Mouse (Mus musculus): ENCODE measurements around the gene Rsad1. TPM values are rescaled to one million over a fixed set of nuclear protein-coding genes. Genes with fewer than 3 reads are reported as not detected.
A peak's percentile ranks its signal among the peaks of the same experiment; 100 is the strongest.

Rsad1 gene
- polyA plus RNA-seq, 1 experiment from 2014 or later = 9.4 TPM

DNA sequence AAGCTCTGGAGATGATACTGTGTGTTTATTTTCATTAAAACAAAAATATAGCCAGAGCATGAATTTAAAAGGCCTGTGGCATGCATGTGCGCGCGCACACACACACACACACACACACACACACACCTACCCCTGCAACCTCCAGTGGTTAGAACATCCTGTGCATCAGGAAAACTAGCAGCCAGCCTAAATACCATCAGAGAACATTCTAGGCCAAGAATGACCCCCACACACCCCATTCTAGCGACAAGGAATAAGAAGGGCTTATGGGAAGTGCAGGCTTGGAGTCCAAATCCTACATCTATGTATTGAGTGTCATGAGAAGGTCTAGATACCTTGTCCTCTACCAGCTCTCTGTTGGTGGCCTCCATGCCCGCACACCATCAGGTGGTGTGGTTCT is 14.3 kb upstream of the Rsad1 start:
- Histone ChIP-seq H3K4me2 (ENCODE audit: low read length) (no peak overlapping the region), H3K36me3 (ENCODE audit: control insufficient read depth, insufficient read depth, low read length) (no peaks in the 10 kb centered on the region), H3K9me3 (replicated peaks; ENCODE audit: control insufficient read depth, low read length, poor library complexity, severe bottlenecking) (no peaks in the 10 kb centered on the region), H3K27ac (ENCODE audit: low read length) (no peak overlapping the region), H3K4me3 (ENCODE audit: low read depth, low read length) (no peak overlapping the region), H3K9ac (ENCODE audit: low read depth, low read length) (no peak overlapping the region), H3K4me1 (ENCODE audit: control insufficient read depth, insufficient read depth, low read length) (peaks cover 11% of the 10 kb centered on the region), H3K27me3 (ENCODE audit: control insufficient read depth, insufficient read depth, low read depth, low read length) (peaks cover 25% of the 10 kb centered on the region)
- 97% methylated on average over 5 of the region's 5 CpGs for WGBS
- ATAC-seq = no peak

DNA sequence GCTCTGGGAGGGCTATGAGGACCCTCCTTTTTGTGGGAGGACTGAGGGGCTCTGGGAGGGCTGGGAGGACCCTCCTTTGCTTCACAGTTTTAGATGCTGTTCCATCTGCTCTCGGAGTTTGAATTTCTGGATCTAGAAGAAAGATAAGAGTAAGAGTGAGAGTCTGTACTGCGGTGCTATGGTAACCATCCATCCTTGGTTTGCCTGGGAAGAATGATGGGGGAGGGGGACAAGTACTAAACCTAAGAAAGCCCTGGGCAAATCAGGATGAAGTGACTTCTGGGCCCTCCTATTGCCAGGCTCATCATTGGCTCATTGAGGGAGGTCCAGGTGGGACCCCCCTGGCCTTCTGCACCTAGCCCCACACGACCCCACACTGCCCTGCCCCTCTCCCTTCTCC is 9.2 kb upstream of the Rsad1 start:
- ATAC-seq = no peak
- no peak overlapping the region for H3K27ac ChIP-seq (ENCODE audit: low read length)
- H3K9ac ChIP-seq (ENCODE audit: low read depth, low read length) = no peak overlapping the region
- no peaks in the 10 kb centered on the region for H3K9me3 ChIP-seq (replicated peaks; ENCODE audit: control insufficient read depth, low read length, poor library complexity, severe bottlenecking)
- H3K36me3 ChIP-seq (ENCODE audit: control insufficient read depth, insufficient read depth, low read length) = no peaks in the 10 kb centered on the region
- H3K27me3 ChIP-seq (ENCODE audit: control insufficient read depth, insufficient read depth, low read depth, low read length) = no peaks in the 10 kb centered on the region; the same call in 1 of the 2 replicates
- H3K4me1 ChIP-seq (ENCODE audit: control insufficient read depth, insufficient read depth, low read length) = no peaks in the 10 kb centered on the region
- no peak overlapping the region for H3K4me3 ChIP-seq (ENCODE audit: low read depth, low read length)
- WGBS = 82% methylated on average over 3 of the region's 3 CpGs
- H3K4me2 ChIP-seq (ENCODE audit: low read length) = no peak overlapping the region

DNA sequence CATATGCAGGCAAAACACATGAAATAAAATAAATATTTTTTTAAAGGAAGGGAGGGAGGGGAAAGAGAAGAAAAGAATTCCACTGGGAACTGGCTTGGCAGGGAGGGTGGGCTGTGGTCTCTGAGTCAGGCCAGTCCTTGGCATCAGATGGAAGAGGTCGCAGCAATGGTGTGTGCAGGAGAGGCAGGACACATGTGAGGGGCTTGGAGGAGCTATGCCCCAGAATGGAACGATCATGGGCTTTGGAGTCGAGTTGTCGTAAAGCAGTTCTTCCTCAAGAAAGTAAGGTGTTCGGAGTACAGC is 1.3 kb upstream of the Rsad1 start:
- H3K27me3 ChIP-seq (ENCODE audit: control insufficient read depth, insufficient read depth, low read depth, low read length) = no peaks in the 10 kb centered on the region
- no peak overlapping the region for H3K9ac ChIP-seq (ENCODE audit: low read depth, low read length)
- 93% methylated on average over 5 of the region's 5 CpGs for WGBS

DNA sequence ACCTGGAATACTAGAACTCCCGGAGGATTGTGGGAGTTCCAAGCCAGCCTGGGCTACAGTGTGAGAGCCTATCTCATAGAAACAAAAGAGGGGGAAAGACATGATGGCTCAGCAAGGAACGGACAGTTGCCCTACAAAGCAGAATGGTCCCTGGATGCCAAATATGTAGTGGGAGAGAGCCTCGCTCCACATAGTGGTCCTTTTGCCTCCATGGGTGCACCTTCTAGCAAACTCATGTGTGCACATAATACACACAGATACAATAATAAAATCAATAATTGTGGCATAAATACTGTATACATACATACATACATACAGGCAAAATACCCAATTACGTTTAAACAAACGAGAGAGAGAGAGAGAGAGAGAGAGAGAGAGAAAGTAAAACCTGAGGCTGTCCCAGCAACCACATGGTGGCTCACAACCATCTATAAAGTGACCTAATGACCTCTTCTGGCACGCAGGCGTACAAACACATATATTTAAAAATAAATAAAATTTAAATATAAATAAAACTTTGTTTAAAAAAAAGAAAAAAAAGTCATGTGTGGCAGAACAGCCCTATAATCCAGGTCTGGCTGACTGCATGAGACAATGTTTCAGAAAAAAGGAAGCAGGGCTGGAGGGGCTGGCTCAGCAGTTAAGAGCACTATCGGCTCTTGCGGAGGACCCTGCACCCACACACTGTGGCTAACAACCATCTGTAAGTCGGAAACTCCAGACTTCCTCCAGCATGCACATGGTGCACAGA is 811 bp upstream of the Rsad1 start:
- Histone ChIP-seq H3K9me3 (replicated peaks; ENCODE audit: control insufficient read depth, low read length, poor library complexity, severe bottlenecking) (no peaks in the 10 kb centered on the region), H3K4me3 (ENCODE audit: low read depth, low read length) (no peak overlapping the region), H3K9ac (ENCODE audit: low read depth, low read length) (peak overlapping the region; percentile 80; the same call in 1 of the 2 replicates), H3K4me1 (ENCODE audit: control insufficient read depth, insufficient read depth, low read length) (peaks cover 15% of the 10 kb centered on the region), H3K36me3 (ENCODE audit: control insufficient read depth, insufficient read depth, low read length) (no peaks in the 10 kb centered on the region), H3K4me2 (ENCODE audit: low read length) (peak overlapping the region; percentile 93), H3K27ac (ENCODE audit: low read length) (peak overlapping the region; percentile 90), H3K27me3 (ENCODE audit: control insufficient read depth, insufficient read depth, low read depth, low read length) (no peaks in the 10 kb centered on the region)
- ATAC-seq = no peak
- 82% methylated on average over 10 of the region's 10 CpGs for WGBS

More for the DNA sequence above, 1.3 kb upstream of the Rsad1 start:
- Histone ChIP-seq H3K9me3 (replicated peaks; ENCODE audit: control insufficient read depth, low read length, poor library complexity, severe bottlenecking) (no peaks in the 10 kb centered on the region), H3K4me2 (ENCODE audit: low read length) (no peak overlapping the region), H3K4me1 (ENCODE audit: control insufficient read depth, insufficient read depth, low read length) (peaks cover 15% of the 10 kb centered on the region), H3K4me3 (ENCODE audit: low read depth, low read length) (no peak overlapping the region), H3K36me3 (ENCODE audit: control insufficient read depth, insufficient read depth, low read length) (no peaks in the 10 kb centered on the region), H3K27ac (ENCODE audit: low read length) (no peak overlapping the region)
- no peak for ATAC-seq

DNA sequence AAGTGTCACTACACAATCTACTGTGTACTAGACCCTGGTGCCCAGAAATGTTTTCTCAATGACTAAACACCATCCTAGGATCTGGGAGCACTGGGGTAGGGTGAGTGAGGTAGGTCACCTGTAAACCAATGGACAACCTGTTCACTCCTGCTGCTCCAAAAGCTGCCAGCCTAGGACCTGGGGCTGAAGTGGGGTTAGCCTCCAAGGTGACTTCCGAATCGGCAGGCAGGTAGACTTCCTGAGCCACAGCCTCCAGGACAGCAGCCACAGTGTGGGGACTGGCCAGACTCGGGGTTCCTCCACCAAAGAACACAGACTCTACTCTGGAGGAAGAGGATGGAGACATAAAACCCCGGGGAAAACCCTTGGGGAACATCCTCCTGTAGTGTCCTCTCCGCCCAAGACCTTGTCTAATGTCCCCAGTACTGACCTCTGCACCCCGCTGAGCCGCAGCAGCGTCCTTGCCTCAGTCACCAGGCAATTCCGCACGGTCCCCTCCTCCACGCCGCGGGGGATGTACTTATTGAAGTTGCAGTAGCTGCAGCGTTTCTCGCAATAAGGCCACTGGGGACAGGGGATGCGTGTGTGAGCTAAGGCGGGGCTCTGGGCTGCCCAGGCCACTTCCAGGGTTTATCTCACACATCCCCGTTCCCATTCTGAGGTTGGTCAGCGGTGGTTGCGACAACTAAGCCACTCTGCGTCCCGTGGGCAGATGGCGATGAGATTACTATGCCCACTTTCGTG is 842 bp downstream of the Rsad1 start:
- Histone ChIP-seq H3K4me1 (ENCODE audit: control insufficient read depth, insufficient read depth, low read length) (peaks cover 15% of the 10 kb centered on the region), H3K27me3 (ENCODE audit: control insufficient read depth, insufficient read depth, low read depth, low read length) (no peaks in the 10 kb centered on the region), H3K9ac (ENCODE audit: low read depth, low read length) (peak overlapping the region; percentile 80), H3K4me2 (ENCODE audit: low read length) (peak overlapping the region; percentile 93), H3K27ac (ENCODE audit: low read length) (peak overlapping the region; percentile 90), H3K36me3 (ENCODE audit: control insufficient read depth, insufficient read depth, low read length) (peaks cover 5% of the 10 kb centered on the region; the same call in 1 of the 2 replicates), H3K9me3 (replicated peaks; ENCODE audit: control insufficient read depth, low read length, poor library complexity, severe bottlenecking) (no peaks in the 10 kb centered on the region), H3K4me3 (ENCODE audit: low read depth, low read length) (peak overlapping the region; percentile 66)
- ATAC-seq = peak; percentile 64
- WGBS = 14% methylated on average over 24 of the region's 24 CpGs

DNA sequence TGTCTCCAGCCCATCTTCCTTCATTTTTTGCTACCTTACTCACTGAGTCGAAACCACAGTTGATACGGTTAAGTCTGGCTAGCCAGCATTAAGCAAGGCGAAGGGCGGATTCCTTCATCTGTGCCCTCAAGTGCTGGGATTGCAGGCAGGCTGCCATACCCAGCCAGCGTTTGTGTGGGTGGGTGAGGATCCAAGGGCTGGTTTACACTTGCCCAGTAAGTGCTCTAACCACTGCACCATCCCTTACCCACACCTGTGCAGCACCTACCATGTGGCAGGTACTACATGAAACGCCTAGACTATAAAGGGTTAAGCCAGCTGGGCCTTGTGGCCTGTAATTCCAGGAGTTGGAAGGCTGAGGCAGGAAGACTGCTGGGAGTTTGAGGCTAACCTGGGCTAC is 1.8 kb downstream of the Rsad1 start:
- Histone ChIP-seq H3K9me3 (replicated peaks; ENCODE audit: control insufficient read depth, low read length, poor library complexity, severe bottlenecking) (no peaks in the 10 kb centered on the region), H3K36me3 (ENCODE audit: control insufficient read depth, insufficient read depth, low read length) (peaks cover 5% of the 10 kb centered on the region; the same call in 1 of the 2 replicates), H3K9ac (ENCODE audit: low read depth, low read length) (no peak overlapping the region), H3K27ac (ENCODE audit: low read length) (no peak overlapping the region), H3K4me2 (ENCODE audit: low read length) (no peak overlapping the region), H3K4me3 (ENCODE audit: low read depth, low read length) (no peak overlapping the region), H3K27me3 (ENCODE audit: control insufficient read depth, insufficient read depth, low read depth, low read length) (no peaks in the 10 kb centered on the region), H3K4me1 (ENCODE audit: control insufficient read depth, insufficient read depth, low read length) (peaks cover 15% of the 10 kb centered on the region)
- 91% methylated on average over 6 of the region's 6 CpGs for WGBS
- ATAC-seq = no peak

DNA sequence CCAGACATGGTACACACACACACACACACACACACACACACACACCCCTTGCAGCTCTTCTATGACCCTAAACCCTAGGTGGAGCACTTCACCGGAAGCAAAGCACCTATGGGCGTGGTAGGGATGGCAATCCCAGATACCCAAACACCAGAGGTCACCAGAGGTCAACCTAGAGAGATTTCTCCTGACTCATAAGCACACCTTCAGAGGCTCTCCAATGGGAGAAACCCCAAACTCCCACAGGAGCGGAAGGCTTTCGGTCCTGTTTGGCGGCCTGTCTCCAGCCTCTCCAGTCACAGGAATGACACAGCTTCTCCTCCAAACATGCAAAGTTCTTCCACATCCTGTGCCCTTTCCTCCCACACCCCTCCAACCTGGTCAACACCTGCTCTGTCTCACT is 2.7 kb downstream of the Rsad1 start:
- H3K9me3 ChIP-seq (replicated peaks; ENCODE audit: control insufficient read depth, low read length, poor library complexity, severe bottlenecking) = no peaks in the 10 kb centered on the region
- WGBS = 99% methylated on average over 5 of the region's 5 CpGs
- ATAC-seq = no peak

DNA sequence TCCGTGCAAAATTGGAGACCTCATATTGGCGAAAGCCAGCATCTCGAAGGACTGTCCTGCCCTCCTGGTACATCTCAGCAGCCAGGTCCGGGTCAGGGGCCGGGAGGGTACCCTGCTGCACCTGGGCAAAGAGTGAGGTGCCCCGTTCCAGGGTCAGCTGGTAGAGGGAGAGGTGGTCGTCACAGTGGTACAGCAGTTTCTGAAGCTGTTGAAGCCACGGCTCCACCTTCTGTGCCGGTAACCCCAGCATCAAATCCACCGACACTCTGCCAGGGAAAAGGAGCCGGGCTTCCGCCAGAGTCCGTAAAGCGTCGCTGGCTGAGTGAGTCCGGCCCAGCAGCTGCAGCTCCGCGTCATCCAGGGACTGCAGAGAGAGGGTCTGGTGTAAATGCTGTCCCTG is 4.6 kb downstream of the Rsad1 start:
- H3K36me3 ChIP-seq (ENCODE audit: control insufficient read depth, insufficient read depth, low read length) = peaks cover 5% of the 10 kb centered on the region; the same call in 1 of the 2 replicates
- peaks cover 14% of the 10 kb centered on the region for H3K4me1 ChIP-seq (ENCODE audit: control insufficient read depth, insufficient read depth, low read length)
- H3K4me2 ChIP-seq (ENCODE audit: low read length) = peak overlapping the region; percentile 12; the same call in 1 of the 2 replicates
- H3K27me3 ChIP-seq (ENCODE audit: control insufficient read depth, insufficient read depth, low read depth, low read length) = no peaks in the 10 kb centered on the region
- H3K9ac ChIP-seq (ENCODE audit: low read depth, low read length) = 0 out of 2 replicates have a peak overlapping the region, but pooled peaks have one; percentile 0
- no peak overlapping the region for H3K4me3 ChIP-seq (ENCODE audit: low read depth, low read length)
- WGBS = 56% methylated on average over 18 of the region's 18 CpGs
- no peaks in the 10 kb centered on the region for H3K9me3 ChIP-seq (replicated peaks; ENCODE audit: control insufficient read depth, low read length, poor library complexity, severe bottlenecking)
- H3K27ac ChIP-seq (ENCODE audit: low read length) = no peak overlapping the region
- no peak for ATAC-seq

More for the DNA sequence above, 2.7 kb downstream of the Rsad1 start:
- H3K27me3 ChIP-seq (ENCODE audit: control insufficient read depth, insufficient read depth, low read depth, low read length) = no peaks in the 10 kb centered on the region
- H3K9ac ChIP-seq (ENCODE audit: low read depth, low read length) = no peak overlapping the region
- peaks cover 15% of the 10 kb centered on the region for H3K4me1 ChIP-seq (ENCODE audit: control insufficient read depth, insufficient read depth, low read length)
- H3K4me3 ChIP-seq (ENCODE audit: low read depth, low read length) = no peak overlapping the region
- H3K27ac ChIP-seq (ENCODE audit: low read length) = no peak overlapping the region
- H3K36me3 ChIP-seq (ENCODE audit: control insufficient read depth, insufficient read depth, low read length) = peaks cover 5% of the 10 kb centered on the region; the same call in 1 of the 2 replicates
- no peak overlapping the region for H3K4me2 ChIP-seq (ENCODE audit: low read length)

DNA sequence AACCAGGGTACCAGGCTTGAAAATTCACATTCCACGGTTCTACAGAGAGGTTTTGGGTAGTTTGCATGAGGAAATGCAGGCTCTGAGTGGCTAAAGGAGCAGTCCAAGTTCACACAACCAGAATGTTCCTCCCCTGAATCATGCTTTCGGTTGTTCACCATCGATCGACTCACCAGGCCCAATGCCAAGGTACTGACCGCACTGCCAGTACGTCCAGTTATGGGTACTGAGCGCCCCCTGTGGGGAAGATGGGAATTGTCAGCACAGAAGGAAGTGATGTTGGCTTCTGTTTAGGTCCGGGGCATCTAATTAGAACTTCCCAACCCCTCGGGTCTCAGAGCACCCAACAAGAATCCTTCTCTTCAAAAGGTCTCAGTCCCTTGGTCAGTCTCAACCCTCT is 5.1 kb downstream of the Rsad1 start:
- peaks cover 11% of the 10 kb centered on the region for H3K4me1 ChIP-seq (ENCODE audit: control insufficient read depth, insufficient read depth, low read length)
- H3K9me3 ChIP-seq (replicated peaks; ENCODE audit: control insufficient read depth, low read length, poor library complexity, severe bottlenecking) = no peaks in the 10 kb centered on the region
- no peak overlapping the region for H3K4me3 ChIP-seq (ENCODE audit: low read depth, low read length)
- WGBS = 29% methylated on average over 9 of the region's 9 CpGs
- no peaks in the 10 kb centered on the region for H3K27me3 ChIP-seq (ENCODE audit: control insufficient read depth, insufficient read depth, low read depth, low read length)
- no peak overlapping the region for H3K4me2 ChIP-seq (ENCODE audit: low read length)
- H3K27ac ChIP-seq (ENCODE audit: low read length) = no peak overlapping the region
- peaks cover 5% of the 10 kb centered on the region; the same call in 1 of the 2 replicates for H3K36me3 ChIP-seq (ENCODE audit: control insufficient read depth, insufficient read depth, low read length)
- ATAC-seq = no peak
- H3K9ac ChIP-seq (ENCODE audit: low read depth, low read length) = no peak overlapping the region
